Mouse (Mus musculus): ENCODE results near the gene Rhoj.

Rhoj gene

DNA sequence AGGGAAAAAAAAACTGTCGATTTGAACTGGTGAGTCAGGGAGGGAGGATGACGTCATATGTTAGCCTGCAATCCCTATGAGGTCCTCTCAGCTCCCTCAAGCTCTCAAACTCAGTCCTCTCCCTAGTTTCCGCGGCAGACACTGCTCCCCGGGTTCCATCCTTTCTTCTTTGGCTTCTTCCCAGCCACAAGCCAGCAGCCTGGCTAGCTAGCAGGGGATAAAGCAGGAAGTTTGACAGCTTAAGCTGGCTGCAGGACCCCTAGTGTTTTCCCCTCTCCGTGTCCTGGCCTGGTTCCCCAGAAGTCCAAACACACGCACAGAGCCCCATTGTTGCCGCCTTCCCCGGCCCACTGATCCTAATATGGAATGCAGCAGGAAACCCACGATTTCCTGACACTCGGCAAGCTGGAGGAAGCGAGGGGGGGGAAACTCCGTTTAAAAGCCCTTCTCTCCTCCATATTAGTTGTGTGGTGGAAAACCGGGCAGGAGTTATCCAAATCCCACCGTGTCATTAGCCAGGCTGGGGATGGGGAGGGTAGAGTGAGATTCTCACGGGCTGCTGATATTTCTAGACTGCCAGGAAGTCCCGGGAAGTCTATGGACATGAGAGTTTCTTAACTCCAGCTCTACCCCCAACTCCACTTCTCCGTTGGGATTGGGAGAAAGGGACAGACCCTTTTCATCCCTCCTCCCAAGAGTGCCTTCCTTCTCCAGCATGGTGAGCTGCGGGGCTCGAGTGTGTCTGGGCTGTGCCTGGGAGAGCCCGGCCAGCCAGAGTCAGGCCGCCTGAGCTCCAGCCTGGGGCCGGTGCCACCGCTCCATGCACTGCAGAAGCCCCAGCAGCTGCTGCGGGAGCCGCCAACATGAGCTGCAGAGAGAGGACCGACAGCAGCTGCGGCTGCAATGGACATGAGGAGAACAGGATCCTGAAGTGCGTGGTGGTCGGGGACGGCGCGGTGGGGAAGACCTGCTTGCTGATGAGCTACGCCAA is at the start of gene Rhoj:
TSS of gene Rhoj (plus strand) at position 362 of the 991 bp plus-strand sequence.
- DNase-seq (ENCODE audit: inconsistent age in 2 of 2, low spot score in 1 of 2), result peak; percentile 62 to 88

GRCm38 (mm10) chr12:75271726-75272125 is 36.4 kb upstream of the Rhoj start:
- DNase-seq (ENCODE audit: inconsistent age in 2 of 2, low spot score in 1 of 2), result no peak

GRCm38 (mm10) chr12:75275730-75276129 is 32.4 kb upstream of the Rhoj start:
- DNase-seq (ENCODE audit: inconsistent age in 2 of 2, low spot score in 1 of 2), result no peak

GRCm38 (mm10) chr12:75277425-75277824 is 30.7 kb upstream of the Rhoj start:
- no peak for DNase-seq (ENCODE audit: inconsistent age in 2 of 2, low spot score in 1 of 2)

DNA sequence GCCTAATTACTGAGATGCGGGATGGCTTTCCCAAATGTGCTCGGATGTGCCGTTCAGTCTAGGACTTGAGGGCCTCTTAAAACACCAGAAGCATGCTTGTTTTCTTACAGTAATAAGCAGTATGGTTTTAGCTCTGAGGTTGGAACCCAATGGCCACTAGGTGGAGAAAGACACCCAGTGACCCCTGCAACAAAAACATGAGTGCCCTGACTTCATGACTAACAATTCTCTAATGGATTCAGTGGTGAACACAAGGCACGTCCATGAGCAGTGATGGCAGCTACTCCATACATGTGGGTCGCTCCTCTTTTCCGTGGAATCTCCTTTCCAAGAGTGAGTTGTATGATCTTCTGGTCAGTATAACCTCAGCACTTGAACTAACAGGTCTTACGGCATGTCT is 27.6 kb upstream of the Rhoj start:
- peak in 1 of 2 experiments; percentile 59 for DNase-seq (ENCODE audit: inconsistent age in 2 of 2, low spot score in 1 of 2)

DNA sequence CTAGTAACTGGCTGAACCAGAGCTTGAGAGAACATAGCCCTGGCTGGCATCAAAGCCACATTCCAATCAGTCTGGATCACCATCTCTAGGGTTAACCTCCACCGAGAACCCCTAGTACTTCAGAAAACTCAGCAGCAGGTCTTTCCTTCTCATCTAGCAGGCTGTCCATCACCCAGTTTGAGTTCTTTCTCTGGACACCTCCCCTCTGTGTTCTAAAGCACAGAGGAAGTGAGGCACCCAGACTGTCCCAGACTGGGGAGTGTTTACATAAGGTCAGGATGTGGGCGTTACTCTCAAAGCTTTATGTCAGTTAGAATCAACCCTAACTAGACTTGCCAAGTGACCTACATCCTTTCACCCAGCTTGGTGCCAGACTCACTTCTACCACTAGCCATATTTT is 24.9 kb upstream of the Rhoj start:
- DNase-seq (ENCODE audit: inconsistent age in 2 of 2, low spot score in 1 of 2), result no peak

GRCm38 (mm10) chr12:75286166-75286565 is 22.0 kb upstream of the Rhoj start:
- DNase-seq (ENCODE audit: inconsistent age in 2 of 2, low spot score in 1 of 2), result no peak

- DNase-seq (ENCODE audit: inconsistent age in 2 of 2, low spot score in 1 of 2), result no peak
These were observed 17.6 kb upstream of the Rhoj start for GRCm38 (mm10) chr12:75290524-75290923.

DNA sequence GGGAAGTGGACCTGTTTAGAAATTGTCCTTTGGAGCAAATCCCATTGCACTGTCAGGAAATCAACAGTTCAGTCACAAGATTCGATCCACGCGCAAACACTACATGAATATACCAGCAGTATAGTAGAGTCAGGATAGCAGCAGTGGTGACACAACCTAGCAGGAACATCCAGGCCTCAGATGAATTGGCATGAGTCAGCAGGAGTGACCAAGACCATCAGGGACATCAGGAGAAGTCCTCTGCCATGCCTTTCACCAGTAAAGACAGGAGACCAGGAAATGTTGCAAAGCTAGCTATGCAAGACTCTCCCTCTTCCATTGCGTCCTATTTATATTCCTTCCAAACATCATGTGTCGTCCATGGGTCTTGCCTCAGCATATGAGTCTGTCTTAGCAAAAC is 16.6 kb upstream of the Rhoj start:
- DNase-seq (ENCODE audit: inconsistent age in 2 of 2, low spot score in 1 of 2), result no peak

DNA sequence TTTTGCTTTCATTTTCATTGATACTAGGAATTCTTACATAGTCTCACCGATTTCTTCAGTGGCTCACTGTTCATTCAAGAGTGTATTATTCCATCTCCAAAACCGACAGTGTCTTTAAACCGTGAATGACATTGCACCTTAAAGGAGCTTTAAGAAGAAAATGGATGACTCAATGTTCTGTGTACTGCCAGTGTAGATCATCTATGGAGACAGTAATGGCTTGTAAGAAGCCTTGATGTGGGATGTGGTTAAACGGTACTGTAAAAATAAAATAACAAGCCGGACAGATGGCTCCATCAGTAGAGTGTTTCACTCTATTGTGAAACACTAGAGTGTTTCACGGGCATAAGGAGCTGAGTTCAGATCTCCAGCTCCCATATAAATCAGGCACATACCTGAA is 15.2 kb upstream of the Rhoj start:
- no peak for DNase-seq (ENCODE audit: inconsistent age in 2 of 2, low spot score in 1 of 2)

- DNase-seq (ENCODE audit: inconsistent age in 2 of 2, low spot score in 1 of 2), result no peak
These were observed 8.3 kb upstream of the Rhoj start for GRCm38 (mm10) chr12:75299865-75300264.

DNA sequence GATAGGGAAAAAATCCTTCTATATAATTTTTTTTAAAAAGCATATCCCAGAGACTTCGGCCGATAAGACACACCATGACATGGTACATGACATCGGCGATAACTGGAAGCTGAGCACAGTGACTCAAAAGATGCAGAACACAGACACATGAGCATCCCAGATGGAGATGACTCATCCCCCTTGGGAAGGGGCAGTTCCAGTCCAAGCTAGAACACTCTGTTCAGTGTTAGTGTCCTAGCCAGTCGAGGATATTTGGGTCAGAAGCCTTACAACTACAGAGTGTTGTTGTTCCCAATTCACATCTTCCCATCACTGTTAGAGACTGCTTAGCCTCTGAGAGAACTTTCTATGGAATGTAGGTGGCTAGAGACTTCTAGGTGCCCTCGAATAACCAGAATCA is 4.0 kb upstream of the Rhoj start:
- DNase-seq (ENCODE audit: inconsistent age in 2 of 2, low spot score in 1 of 2), result peak; percentile 21 to 30

- peak; percentile 15 to 52 for DNase-seq (ENCODE audit: inconsistent age in 2 of 2, low spot score in 1 of 2)
These were observed 1.6 kb downstream of the Rhoj start for GRCm38 (mm10) chr12:75309756-75310155.

GRCm38 (mm10) chr12:75310766-75311165 is 2.6 kb downstream of the Rhoj start:
- DNase-seq (ENCODE audit: inconsistent age in 2 of 2, low spot score in 1 of 2), result peak in 1 of 2 experiments; percentile 23

- no peak for DNase-seq (ENCODE audit: inconsistent age in 2 of 2, low spot score in 1 of 2)
These were observed 3.8 kb downstream of the Rhoj start for GRCm38 (mm10) chr12:75311879-75312278.

DNA sequence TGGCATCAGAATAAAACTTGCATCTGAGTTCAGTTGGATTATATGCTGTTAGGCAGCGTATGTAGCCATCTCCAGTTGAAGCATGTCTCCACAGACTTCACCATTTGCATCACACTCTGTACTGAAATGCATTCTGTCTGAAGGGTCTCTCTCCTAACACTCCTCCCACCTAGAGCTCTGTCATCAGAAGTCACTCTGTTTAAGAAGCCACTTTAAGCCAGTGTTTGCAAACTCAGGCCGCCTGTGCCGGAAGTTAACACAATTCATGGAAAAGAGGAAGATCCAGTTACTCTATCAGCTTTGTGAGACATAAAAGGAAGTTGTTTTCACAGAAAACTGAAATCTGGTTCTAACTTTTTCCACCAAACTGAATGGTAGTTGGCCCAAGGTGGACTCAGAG is 5.9 kb downstream of the Rhoj start:
- no peak for DNase-seq (ENCODE audit: inconsistent age in 2 of 2, low spot score in 1 of 2)

GRCm38 (mm10) chr12:75315851-75316250 is 7.7 kb downstream of the Rhoj start:
- no peak for DNase-seq (ENCODE audit: inconsistent age in 2 of 2, low spot score in 1 of 2)

GRCm38 (mm10) chr12:75320441-75320925 is 12.4 kb downstream of the Rhoj start:
- DNase-seq (ENCODE audit: inconsistent age in 2 of 2, low spot score in 1 of 2), result no peak

DNA sequence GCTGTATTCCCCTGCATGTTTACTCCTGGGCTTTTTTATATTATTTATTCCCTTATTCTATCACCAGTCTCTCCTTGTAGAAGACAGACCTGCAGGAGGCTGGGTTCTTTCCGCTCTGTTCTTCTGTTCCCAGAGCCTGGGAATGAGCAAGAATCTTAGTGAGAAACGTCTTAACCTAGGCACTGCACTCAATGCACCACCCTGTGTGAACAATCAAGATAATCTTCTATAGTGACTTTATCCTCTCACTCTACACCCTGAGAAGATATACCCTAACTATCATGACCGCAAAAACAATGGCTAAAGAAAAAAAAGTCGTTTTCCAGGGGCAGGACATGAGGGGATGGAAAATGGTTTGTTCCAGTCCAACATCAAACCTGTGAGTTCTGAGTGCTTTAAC is 13.1 kb downstream of the Rhoj start:
- DNase-seq (ENCODE audit: inconsistent age in 2 of 2, low spot score in 1 of 2), result no peak

GRCm38 (mm10) chr12:75329188-75329587 is 21.1 kb downstream of the Rhoj start:
- DNase-seq (ENCODE audit: inconsistent age in 2 of 2, low spot score in 1 of 2), result no peak

- DNase-seq (ENCODE audit: inconsistent age in 2 of 2, low spot score in 1 of 2), result no peak
These were observed 31.8 kb downstream of the Rhoj start for GRCm38 (mm10) chr12:75339894-75340293.

- no peak for DNase-seq (ENCODE audit: inconsistent age in 2 of 2, low spot score in 1 of 2)
These were observed 32.2 kb downstream of the Rhoj start for GRCm38 (mm10) chr12:75340331-75340730.
